Mouse (Mus musculus): Measurements from ENCODE around the gene Plekhm1.
"Not testable (repeated sequence)": the region's sequence is repeated elsewhere in the genome, so short reads cannot be mapped to it uniquely, and the experiment has no call there.

Plekhm1 gene

GRCm38 (mm10) chr11:103411981-103412949, at the start of gene Plekhm1:
Gene Plekhm1, minus strand, starts transcription at chr11:103412687.
- DNase-seq (ENCODE audit: low spot score): peak; percentile 97

GRCm38 (mm10) chr11:103451105-103451504, 38.6 kb upstream of the Plekhm1 start:
- not testable (repeated sequence) for DNase-seq (ENCODE audit: low spot score)

DNA sequence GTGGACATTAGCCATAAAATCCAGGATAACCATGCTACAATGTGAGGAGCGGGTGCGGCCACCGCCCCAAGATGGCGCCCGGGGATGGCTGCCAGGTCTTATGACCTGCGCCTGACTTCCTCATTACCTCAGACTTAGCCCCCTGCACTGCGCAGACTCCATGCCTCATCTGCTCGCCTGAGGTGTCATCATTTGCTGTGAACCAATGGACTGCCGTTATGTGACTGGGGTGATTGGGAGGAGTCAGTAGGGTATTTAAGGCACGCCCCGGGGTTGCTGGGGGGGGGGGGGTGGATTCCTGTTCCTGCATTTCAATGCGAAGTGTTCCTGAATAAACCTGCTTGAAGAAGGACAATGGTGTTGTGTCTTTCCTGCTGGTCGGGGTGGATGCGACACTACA, 37.2 kb upstream of the Plekhm1 start:
- DNase-seq (ENCODE audit: low spot score): not testable (repeated sequence)

DNA sequence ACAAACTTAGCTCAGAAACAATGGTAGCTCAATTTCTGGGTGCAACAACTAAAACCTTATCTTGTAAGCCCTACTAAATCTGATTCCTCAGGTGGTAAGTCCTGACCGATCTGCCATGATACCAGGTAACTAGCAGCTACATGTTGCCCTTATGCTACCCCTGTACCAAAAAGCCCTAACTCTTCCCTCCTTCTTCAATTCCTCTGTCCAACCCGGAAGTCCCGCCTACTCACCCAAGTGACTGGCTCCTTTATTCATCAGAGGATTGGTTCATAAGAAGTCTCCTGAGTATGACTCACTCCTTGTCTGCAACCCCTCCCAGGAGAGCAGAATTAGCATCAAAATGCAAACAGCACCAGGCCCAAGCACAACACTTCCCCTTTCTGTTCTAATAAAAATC, 31.2 kb upstream of the Plekhm1 start:
- DNase-seq (ENCODE audit: low spot score): no peak

DNA sequence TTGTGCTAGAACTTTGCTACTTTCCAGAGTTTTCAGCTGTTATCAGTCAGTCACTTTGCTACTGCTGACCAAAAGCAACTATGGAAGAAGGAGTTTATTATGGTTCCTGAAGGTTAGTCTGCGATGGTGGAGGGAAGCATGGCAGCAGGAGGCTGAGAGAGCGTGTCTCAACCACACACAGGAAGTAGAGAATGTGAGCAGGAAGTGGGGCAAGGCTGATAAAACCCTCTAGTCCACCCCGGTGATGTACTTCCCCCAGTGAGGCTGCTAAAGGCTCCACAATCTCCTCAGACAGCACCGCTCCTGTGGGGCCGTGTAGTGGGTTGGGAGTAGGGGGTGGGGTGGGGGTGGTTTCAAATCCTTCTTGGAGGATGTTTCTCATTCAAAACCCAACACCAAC, 23.8 kb upstream of the Plekhm1 start:
- peak; percentile 12 for DNase-seq (ENCODE audit: low spot score)

DNA sequence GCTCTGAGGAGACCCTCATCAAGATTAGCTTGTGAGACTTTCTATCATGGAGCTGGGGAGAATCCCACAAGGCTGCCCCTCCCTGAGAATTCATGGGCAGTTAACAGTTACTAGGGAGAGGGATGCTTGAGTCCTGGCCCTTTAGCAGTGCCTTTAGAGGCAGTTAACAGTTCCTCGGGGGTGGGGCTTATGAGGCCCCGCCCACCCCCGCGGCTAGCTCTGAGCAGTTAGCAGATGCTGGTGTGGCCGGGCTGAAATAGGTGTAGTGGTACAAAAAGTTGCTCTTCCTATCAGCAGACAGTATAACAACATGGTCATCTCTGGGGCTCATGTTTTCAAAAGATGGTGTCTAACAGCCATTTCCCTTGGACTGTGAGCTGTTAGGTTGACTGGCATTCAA, 12.5 kb upstream of the Plekhm1 start:
- DNase-seq (ENCODE audit: low spot score): no peak

- DNase-seq (ENCODE audit: low spot score): no peak
These were observed 7.2 kb upstream of the Plekhm1 start for GRCm38 (mm10) chr11:103419667-103420066.

DNA sequence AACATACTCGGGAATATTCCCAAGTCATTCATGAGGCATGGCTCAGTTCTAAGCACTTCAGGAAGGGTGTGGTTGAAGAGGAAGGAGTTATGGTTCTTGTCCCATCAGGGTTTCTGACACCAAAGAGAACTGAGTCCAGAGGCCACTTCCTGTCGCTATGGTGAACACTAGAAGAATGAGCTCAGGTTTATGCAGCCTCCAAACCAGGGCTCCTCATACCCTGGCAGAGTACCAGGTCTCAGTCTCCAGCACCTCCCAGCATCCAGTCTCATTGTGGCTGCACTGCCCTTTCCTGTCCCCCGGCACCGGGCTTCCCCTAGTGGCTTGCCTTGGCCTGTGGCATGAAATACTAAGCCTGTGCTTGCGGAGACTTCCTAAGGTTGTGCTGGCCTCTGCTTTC, 6.7 kb upstream of the Plekhm1 start:
- DNase-seq (ENCODE audit: low spot score): peak; percentile 18

- no peak for DNase-seq (ENCODE audit: low spot score)
These were observed 1.0 kb upstream of the Plekhm1 start for GRCm38 (mm10) chr11:103413516-103413915.

DNA sequence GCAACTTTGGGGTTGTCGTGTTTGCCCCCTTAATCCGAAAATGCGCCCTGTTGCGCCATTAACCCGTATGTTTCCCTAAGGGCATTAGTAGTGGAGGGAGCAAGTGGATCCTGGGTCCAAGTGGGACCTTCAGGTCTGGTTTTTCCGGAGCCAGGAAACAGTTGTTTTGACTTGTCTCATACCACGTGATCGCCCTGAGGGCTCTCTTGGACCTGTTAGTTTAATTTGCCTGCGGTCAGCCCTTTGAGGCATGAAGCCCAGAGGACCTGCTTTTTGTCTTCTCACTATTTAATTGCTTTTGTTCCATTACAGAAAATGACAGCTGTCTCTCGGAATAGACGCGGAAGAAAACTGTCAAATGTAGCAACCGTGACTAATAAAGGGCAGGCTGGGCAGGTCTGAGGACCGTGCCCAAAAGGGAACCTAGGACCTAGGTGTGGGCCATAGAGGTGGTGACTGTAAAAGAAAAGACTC, 500 bp upstream of the Plekhm1 start:
- DNase-seq (ENCODE audit: low spot score): peak; percentile 21

- no peak for DNase-seq (ENCODE audit: low spot score)
These were observed 1.2 kb downstream of the Plekhm1 start for GRCm38 (mm10) chr11:103411301-103411700.

DNA sequence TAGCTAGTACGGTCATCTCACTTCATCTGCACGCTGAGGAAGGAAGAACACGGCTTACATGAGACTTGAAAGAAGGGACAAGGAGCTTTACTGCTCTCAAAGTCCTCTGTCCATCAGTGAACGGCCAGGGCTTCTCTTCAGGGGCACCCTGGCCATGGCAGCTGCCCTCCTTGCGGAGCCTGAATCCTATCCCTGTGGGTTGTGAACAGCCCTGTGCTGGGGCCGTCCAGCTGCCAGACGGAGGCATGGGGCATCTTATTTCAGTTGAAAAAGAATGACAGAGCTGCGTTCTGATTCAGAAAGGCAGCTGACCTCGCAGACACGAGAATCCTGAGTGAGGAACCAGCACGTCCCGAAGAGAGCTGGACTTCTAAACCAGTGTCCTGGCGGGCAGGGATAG, 3.6 kb downstream of the Plekhm1 start:
- DNase-seq (ENCODE audit: low spot score): no peak

GRCm38 (mm10) chr11:103407136-103407535, 5.4 kb downstream of the Plekhm1 start:
- DNase-seq (ENCODE audit: low spot score): not testable (repeated sequence)

DNA sequence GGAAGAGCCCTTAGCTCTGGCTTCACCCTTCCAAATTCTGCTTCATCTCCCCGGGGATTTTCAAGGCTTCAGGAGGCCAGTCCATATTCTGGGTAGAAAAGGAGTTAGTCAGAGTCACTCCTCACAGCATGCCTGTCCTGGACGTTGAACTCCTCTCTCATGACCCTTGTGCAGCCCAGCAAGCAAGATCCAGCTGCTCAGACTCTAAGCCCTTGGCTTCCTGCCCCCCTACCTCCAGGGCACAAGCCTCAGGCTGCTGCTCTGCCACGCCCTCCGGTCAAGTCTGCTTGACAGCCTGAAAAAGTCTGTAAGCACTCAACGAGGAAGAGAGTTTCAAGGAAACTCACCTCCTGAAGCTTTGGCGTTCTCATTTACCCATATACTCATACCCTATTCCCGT, 5.9 kb downstream of the Plekhm1 start:
- no peak for DNase-seq (ENCODE audit: low spot score)

- no peak for DNase-seq (ENCODE audit: low spot score)
These were observed 6.7 kb downstream of the Plekhm1 start for GRCm38 (mm10) chr11:103405814-103406213.

GRCm38 (mm10) chr11:103404618-103405017, 7.9 kb downstream of the Plekhm1 start:
- DNase-seq (ENCODE audit: low spot score): no peak

DNA sequence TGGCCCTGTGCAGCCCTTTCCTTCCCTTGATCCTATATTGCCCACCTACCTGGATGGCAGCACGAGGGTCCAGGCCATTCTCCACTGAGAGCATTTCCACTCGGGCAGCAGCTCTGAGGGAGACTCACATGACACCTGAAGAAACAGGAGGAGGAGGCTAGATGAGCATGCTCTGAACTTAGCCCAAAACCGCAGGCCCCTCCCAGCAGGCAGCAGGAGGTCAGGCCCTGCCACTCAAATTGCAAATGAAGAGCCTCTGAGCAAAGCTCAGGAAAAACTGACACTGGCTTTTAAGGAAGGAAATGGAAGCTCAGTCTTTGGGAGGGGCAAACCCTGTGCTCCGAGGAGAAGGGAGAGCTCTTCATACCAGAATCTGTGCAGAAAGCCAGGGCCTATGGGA, 8.7 kb downstream of the Plekhm1 start:
- DNase-seq (ENCODE audit: low spot score): no peak

GRCm38 (mm10) chr11:103402738-103403137, 9.7 kb downstream of the Plekhm1 start:
- no peak for DNase-seq (ENCODE audit: low spot score)

- DNase-seq (ENCODE audit: low spot score): peak; percentile 70
These were observed 10.3 kb downstream of the Plekhm1 start for GRCm38 (mm10) chr11:103402198-103402597.

DNA sequence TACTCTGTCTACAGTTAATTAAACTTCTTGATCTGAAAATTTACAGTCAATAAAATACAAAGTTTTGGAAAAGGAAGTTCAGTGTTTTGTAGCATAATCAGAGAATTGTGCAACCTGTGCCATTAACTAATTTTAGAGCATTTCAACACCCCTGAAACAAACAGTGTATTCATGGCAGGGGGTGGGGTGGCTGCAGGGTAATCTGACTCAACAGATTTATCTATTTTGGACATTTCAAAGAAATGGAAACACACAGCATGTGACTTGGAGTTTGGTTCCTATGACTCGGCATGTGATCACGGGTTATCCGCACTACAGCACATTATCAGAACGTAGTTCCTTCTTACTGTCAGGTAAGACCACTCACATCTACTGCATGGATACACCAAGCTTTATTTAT, 12.5 kb downstream of the Plekhm1 start:
- DNase-seq (ENCODE audit: low spot score): no peak

GRCm38 (mm10) chr11:103399050-103399449, 13.4 kb downstream of the Plekhm1 start:
- DNase-seq (ENCODE audit: low spot score): peak; percentile 20

GRCm38 (mm10) chr11:103396682-103397081, 15.8 kb downstream of the Plekhm1 start:
- DNase-seq (ENCODE audit: low spot score): no peak

DNA sequence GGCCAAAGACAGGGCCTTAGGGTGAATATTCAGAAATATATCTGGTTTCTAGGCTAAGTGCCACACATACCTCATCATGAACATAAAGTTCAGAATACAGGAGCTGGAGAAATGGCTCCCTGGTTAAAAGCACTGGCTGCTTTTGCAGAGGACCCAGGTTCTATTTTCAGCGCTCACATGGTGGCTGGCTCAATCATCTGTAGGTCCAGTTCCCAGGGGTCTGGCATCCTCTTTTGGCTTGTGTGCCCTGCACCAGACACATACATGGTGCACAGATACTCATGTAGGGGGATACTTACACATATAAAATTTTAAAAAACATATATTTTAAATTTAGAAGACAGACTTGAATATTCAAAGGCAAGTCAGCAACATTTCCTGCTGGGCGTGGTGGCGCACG, 16.3 kb downstream of the Plekhm1 start:
- no peak for DNase-seq (ENCODE audit: low spot score)

DNA sequence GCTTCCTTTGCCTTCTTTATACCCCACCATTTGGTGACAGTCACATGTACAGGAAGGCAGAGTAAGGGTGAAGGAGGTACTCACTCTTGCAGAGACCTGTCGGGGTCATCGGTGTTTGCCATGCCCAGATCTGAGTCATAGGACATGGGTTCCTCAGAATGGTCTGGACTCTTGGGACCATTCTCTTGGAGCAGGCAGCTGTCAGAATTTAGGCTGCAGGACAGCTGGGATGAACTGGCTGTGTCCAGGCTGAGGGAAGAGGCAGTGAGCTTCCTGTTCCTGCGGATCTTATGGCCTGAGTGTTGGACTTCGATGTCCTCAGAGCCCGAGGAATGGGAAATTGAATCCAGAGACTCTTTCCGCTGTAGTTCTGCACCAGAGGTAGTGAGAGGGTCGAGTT, 17.9 kb downstream of the Plekhm1 start:
- no peak for DNase-seq (ENCODE audit: low spot score)

Measured in T-cell, adult 2 months (primary cell).